Mouse (Mus musculus) C2C12 (cell line): Measurements from ENCODE around the gene Kdm5b.

ENCODE experiments used
- CTCF ChIP-seq: IDR thresholded peaks from one replicate; pipeline ENCODE4 v1.5.1; 2011; ENCODE audit not compliant: control insufficient read depth, insufficient read depth, insufficient read length
- FOSL1 ChIP-seq: IDR thresholded peaks from one replicate; pipeline ENCODE4 v1.8.0; 2011; ENCODE audit warnings: mild to moderate bottlenecking, low read length; ENCODE audit not compliant: poor library complexity, insufficient read depth, severe bottlenecking
- MAX ChIP-seq: IDR thresholded peaks from one replicate; pipeline ENCODE4 v1.6.1; 2011; ENCODE audit warnings: mild to moderate bottlenecking, control low read depth
- MYOG ChIP-seq: IDR thresholded peaks from one replicate; pipeline ENCODE4 v1.6.1; 2011; ENCODE audit not compliant: control insufficient read depth, insufficient read length; ENCODE audit errors: extremely low read depth

DNA sequence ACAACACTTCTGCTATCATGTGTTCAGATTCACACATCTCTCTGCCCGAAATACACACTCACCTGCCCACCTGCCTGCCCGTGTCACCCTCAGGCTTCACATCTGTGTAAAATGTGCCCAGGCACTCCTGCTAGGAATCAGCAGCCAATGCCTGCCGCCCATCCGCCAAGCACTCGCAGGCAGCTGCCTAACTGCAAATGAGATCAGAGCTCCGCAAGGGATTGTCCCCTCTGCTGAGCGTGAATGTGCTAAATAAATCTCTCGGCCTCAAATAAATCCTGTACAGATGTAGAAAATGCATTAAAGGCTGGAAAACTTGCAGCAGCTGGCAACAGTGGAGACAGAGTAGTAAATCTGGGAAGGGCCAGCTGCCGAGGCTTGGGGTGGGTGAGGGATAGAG lies 122.5 kb downstream of the Kdm5b start:
- no peak for TF ChIP-seq CTCF
- TF ChIP-seq MYOG = no peak
- TF ChIP-seq FOSL1 = no peak
- TF ChIP-seq MAX = no peak
